Mouse (Mus musculus) frontal cortex, adult 2 months (tissue): ENCODE data around the gene Mxra8. TPM values are rescaled to one million over a fixed set of nuclear protein-coding genes. Genes with fewer than 3 reads are reported as not detected.
A peak's percentile ranks its signal among the peaks of the same experiment; 100 is the strongest.

Experiments used
- DNase-seq, 2 experiments: peaks; one replicate each; pipeline ENCODE4 v3.0.0; 2022; ENCODE audit warnings: low spot score in 1 of 2; ENCODE audit errors: extremely low spot score in 1 of 2
- polyA plus RNA-seq: library from polyadenylated mRNA; depleted of rRNA; stranded (reverse); fragments of >200 nt; gene quantifications from 2 replicates; pipeline ENCODE4 v1.2.3, GENCODE M21; 2012; rRNA removed

The Mxra8 gene
- polyA plus RNA-seq, 1 experiment = 19.3 TPM

DNA sequence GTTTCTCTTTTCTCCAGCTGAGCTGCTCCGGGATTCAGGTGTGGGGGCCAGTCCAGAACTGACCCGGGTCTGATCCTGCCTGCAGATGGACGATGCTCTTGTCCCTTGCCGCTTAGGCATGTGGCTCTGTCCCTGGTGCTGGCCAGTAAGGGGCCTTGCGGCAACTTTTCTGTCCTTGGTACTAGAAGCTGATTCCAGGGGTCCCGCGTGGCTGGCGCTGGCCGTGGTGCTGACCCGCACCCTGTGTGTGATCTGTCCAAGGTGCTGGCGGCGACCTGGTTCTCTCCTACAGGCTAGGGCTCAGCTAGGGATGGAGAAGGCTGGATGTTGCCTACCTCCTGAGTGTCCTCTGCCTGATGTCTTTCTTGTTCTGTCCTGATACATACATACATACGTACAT is 19.8 kb downstream of the Mxra8 start:
- DNase-seq = no peak

DNA sequence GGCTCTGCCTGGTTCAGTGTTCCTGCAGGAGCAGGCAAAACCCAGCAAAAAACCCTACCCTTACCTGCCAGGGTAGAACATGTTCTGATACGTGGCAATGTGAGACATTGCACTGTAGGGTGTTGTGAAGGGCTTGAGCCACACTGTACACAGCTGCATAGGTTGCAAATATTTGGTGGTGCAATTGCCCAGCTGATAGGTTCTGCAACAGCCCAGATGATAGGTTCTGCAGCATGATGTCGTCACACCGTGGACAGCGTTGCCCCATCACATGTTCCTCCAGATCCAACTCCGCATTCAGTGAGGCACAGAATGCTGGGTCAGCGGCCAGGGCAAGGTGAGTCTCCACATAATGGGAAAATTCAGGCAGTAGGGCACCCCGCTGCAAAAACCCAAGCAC is 22.3 kb downstream of the Mxra8 start:
- no peak for DNase-seq

DNA sequence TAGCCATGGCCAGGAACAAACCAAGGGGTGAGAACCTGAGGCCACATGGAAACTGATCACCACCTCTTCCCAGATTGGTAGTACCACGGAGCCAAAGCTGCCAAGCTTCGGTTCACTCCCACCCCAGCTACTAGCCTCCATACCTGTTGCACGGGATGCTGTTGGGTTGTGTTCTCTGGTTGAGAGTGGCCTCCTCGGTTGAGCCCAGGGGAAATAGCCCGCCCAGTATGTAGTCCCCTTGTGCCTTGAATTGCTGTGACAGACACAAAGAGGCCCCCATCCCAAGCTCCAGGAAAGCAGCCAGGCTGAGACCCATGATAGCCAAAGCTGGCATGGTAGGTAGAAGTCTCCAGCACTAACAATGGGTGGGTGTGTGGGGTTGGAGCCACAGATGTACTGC is 23.5 kb downstream of the Mxra8 start, which contains the start of gene Tas1r3:
Gene Tas1r3 (minus strand): TSS at position 362 of the 400 bp plus-strand sequence.
- no peak for DNase-seq

DNA sequence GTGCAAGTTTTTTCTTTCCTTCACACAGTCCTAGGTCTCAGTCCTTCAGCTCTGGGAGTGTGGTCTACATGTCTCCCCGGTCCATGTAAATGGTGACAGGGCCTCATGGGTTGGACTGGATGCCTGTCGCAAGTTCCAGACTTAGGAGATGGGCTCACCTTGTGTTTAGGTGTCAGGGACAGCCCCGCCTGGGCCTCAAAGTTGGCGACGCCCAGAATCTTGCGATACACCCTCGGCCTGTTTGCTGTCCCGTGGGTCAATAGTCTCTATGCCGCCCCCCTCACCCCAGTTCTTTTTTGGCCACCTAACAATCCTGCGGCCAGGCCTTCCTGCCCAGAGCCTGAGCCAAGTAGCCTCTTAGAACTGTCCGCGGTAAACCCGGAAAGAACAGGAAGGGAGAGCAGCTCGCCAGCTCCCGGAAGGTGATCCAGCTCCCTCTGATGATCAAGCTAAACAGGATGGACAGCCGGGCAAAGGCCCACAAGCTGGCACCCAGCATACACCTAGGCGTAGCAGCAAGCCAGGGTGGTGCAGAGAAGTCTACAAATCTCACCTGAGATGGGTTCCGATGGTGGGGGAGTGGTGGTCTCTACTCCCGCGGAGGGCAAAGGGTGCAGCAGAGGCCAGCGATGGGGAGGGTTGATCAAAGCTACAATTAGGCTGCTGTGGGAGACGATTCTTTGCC is 29.3 kb downstream of the Mxra8 start:
- DNase-seq = no peak

DNA sequence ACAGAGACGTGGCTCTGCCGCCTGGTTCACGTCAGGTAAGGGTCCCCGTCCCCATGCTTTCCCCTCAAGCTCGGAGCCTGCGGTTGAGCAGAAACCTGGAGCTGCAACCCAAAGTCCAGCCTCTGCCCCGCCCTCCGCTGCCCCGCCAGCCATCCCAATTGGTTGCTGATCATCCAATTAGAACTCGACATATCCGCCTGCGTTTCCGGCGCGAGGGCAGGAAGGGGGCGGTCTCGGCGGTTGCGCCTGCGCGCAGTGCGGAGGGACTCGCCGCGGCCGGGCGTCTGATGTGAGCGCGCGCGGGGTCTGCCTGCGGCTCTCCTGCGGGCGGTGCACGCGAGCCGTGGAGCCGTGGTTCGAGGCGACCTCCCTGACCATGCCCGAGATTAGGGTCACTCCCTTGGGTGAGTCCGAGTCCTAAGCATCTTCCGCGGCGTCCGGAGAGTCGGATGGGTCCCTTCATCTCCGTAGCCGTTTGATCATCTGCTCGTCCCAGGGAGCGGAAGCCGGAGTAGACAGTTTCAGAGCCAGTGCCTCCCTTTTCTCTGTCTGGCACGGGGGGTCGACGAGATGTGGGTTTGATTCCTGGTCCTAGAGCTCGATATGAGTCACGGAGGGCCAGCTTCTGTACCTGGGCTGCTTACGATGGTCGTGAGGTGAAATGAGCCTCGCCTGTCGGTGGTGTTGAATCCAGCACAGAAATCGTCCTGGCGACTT is 30.0 kb downstream of the Mxra8 start, which contains the start of the genes Cptp and Ints11:
Gene Cptp (minus strand): TSS at position 124 of the 717 bp plus-strand sequence.
Gene Ints11 (plus strand): TSS at position 230 of the 717 bp plus-strand sequence.
- peak; percentile 93 to 98 for DNase-seq

DNA sequence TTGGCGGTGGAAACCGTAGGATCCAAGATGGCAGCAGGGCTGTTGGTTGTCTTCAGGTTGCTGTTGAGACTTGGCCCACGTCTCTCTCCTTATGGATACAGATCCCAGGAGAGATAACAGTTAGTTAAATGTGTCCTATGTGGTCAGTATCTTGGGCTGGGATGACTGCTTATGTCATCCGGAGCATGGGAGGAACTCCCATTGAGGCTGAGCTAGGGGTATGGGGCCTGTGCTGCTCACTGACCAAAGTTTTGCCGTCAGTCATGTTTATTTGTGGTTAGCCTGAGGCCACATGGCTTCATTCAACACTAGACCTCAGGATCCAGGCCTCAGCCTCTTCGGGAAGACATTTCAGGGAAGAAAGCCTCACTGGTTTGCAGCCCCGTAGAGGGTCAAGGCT is 31.9 kb downstream of the Mxra8 start:
- DNase-seq = no peak

DNA sequence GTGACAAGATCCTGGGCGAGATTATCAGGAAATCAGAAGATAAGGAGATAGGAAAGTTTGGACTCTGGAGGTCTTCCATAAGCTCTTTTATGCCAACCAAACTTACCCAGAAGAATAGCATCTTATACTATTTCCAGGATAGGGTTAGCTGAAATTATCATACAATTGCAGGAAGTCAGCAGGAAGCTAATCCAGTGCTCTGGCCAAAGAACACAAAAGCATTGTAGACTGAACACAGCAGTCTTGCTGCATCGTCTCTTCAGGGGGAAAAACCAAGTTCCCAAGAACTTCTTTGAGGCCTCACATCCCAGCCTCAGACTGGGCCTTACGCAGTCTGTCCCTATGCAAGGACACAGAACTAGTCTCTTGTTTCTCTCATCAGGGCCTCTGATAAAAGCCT is 44.1 kb downstream of the Mxra8 start:
- DNase-seq = no peak

DNA sequence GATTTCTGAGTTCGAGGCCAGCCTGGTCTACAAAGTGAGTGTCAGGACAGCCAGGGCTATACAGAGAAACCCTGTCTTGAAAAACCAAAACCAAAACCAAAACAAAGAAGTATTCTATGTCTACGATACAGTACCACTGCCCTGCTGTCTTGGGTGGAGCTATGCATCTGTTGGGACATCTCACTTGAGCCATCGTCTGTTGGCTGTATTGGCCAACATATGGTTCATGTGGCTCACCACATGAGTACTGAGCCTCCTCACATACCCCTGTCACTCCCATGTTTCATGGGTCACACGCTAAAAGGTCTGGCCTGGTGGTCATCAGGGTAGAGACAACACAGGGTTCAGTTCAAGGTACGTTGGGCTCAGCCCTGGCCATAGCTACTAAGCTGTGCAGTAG is 46.9 kb downstream of the Mxra8 start:
- DNase-seq = no peak

DNA sequence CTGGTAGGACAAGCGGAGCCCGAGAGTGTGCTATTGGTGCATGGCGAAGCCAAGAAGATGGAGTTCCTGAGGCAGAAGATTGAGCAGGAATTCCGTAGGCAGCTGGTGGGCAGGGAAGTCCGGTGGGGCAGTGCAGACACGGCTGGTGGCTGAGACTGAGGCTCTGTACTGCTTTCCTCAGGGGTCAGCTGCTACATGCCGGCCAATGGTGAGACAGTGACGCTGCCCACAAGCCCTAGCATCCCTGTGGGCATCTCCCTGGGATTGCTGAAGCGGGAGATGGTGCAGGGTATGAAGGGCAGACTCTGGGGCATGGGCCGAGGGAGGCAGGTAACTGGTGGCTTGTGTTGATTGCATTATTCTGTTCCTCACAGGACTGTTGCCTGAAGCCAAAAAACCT is 48.2 kb downstream of the Mxra8 start:
- DNase-seq = no peak

DNA sequence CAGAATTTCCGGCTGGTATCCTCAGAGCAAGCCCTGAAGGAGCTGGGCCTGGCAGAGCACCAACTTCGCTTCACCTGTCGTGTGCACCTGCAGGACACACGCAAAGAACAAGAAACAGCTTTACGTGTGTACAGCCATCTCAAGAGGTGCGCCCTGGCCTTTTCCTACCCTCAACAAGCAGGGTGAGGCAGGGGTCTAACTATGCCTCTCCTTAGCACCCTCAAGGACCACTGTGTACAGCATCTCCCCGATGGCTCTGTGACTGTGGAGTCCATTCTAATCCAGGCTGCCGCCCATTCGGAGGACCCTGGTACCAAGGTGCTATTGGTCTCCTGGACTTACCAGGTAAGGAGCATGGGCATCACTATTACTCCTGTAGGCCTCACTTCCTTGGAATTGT is 48.7 kb downstream of the Mxra8 start:
- no peak for DNase-seq

DNA sequence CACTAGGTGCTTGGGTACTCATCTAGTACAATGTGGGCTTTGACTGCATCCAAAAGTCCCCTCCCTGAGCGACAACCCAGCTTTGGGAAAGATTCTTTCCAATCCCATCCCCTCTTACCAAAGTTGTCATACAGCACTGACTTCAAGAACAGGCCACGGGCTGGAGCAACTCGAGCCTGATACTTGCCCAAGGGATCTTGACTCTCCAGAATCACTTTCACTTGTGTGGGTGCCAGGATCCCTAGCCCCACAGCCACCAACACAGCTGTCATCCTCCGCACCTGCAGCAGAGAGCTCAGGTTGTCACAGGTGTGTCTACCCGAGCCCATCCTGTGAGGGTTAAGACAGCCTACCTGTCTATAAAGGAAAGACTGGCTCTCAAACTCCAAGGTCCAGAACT is 49.8 kb downstream of the Mxra8 start:
- no peak for DNase-seq

DNA sequence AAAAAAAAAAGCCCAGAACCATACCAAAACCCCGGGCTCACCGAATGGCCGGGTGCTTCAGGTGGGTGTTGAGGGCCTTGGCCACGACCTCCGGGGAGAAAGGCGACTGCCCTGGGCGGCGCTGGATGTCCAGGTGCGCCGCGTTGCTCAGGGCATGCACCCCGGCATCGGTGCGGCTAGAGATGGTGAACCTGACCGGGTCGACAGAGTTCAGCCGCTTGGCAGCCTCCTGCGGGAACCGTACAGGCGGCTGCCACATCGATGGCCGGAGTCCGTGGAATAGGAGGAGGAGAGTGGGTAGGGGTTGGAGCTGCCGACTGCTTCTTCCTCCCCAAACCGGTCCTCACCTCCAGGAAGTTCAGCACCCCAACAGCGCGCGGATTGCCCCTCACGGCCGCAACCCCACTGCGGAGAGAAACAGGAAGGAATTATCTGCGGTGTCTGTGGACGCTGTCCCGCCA is 51.6 kb downstream of the Mxra8 start:
- no peak for DNase-seq

DNA sequence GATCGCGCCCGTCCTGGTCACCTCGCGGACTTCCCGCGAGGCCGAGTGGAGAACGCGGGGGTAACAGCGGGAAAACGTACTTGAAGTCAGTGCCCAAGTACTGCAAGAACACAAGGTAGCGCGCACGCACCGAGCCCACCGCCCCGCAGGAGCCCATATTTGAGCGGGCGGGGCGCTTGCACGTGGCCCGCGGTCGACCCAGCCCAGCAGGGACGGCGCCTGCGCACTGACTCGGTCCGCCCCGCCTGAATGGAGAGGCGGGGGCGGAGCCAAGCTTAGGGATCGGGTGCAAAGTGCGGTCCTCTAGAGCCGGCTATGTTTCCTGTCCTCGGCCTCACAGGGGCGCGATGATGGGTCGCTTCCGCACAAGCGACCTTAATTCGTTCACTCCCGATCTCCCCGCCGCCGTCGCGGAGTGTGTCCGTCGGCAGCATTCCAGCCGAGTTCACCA is 52.1 kb downstream of the Mxra8 start, which contains the start of the genes Pusl1 and Acap3:
Gene Pusl1 (minus strand): TSS at position 231 of the 451 bp plus-strand sequence.
Gene Acap3 (plus strand): TSS at position 272 of the 451 bp plus-strand sequence.
- peak; percentile 90 to 98 for DNase-seq

DNA sequence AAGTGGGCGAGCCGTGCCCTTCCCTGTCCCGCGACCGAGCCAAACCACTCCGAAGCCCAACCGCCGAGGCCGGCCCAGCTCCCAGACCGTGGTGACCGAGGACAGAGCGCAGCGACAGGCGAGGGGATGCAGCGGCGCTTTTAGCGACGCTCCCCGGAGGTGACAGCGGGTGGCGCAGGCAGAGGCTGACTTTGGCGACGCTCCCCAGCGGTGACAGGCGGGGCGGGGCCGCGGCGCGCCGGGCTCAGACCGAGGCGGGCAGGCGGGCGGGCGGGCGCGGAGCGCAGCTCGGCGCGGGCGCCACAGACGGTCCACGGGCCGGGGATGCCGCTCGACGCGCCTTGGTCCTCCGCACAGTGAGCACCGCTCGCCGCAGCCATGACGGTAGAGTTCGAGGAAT is 52.5 kb downstream of the Mxra8 start:
- peak in 1 of 2 experiments; percentile 80 for DNase-seq

DNA sequence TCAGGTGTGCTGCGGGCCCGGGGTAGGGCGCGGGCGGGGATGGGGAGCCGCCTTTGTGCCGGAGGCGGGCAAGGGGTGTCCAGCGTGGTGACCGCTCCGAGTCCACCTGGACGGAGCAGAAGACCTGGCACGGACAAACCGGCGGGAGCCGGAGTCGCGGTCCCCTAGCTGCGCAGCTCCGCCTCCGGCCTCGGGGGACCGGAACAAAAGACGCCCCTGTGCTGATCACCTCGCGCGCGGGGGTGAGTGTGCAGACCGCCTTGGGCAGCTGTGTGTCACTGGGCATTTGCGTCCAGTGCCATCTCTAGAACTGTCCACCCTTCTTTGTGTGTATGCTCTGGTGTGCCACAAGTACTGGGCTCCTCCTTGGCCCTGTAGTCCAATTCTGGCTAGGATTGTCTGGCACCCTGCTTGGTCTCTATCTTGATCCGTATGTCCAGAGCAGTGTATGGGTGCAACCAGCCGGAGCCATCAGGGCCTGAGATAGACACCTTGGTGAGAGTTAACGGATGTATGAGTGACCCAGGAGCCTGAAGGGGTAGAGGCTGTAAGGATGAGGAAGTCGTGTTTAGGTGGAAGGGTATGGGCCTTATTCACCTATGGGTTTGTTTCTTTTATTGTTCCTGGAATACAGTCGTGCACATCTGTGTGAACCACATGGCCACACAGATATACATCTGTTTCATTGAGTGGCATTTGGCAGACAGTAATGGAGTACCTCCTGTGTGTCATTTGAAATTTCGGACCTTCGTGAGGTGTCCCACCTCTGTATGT is 53.1 kb downstream of the Mxra8 start:
- no peak for DNase-seq

DNA sequence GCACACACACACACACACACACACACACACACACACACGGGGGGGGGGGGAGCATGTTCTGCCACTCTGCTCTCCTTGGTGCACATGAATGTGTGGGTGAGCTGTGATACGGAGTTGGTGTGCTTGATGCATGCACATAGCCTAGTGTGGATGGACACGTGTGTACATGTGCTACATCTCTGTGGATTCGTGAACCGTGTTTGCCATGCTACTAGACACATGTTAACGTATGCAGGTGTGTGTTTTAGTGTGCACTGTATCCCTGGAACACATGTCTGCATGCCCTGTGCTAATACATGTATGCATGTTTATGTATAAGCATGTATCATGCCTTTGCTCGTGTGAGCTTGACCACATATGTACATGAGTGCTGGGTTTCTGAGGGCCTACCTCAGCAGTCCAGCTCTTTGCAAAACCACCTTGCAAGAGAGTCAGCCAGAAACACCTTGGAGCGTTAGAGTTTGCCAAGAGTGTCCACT is 53.8 kb downstream of the Mxra8 start:
- DNase-seq = peak in 1 of 2 experiments; percentile 3

Other genes starting within 250 kb of the Mxra8 start
- 19.6 and 20.6 TPM in 2 replicates for gene Slc35e2, start 238.3 kb upstream of the Mxra8 start, polyA plus RNA-seq
- gene Cdk11b, start 214.8 kb upstream of the Mxra8 start, polyA plus RNA-seq = 60.7 and 65.4 TPM in 2 replicates
- gene Gm10563, start 194.3 kb upstream of the Mxra8 start, polyA plus RNA-seq = not detected in 2 replicates
- gene Mmp23, start 186.3 kb upstream of the Mxra8 start, polyA plus RNA-seq = 4.6 TPM in 2 replicates
- gene Mib2, start 170.5 kb upstream of the Mxra8 start, polyA plus RNA-seq = 136 and 143 TPM in 2 replicates
- gene Fndc10, start 145.3 kb upstream of the Mxra8 start, polyA plus RNA-seq = 52.0 and 57.4 TPM in 2 replicates
- 134 and 142 TPM in 2 replicates for gene Ssu72, start 134.9 kb upstream of the Mxra8 start, polyA plus RNA-seq
- 62.9 and 63.6 TPM in 2 replicates for gene Tmem240, start 104.9 kb upstream of the Mxra8 start, polyA plus RNA-seq
- 88.4 and 95.8 TPM in 2 replicates for gene Atad3a, start 78.6 kb upstream of the Mxra8 start, polyA plus RNA-seq
- 30.7 and 31.8 TPM in 2 replicates for gene Vwa1, start 65.0 kb upstream of the Mxra8 start, polyA plus RNA-seq
- 24.2 and 26.8 TPM in 2 replicates for gene Tmem88b, start 53.8 kb upstream of the Mxra8 start, polyA plus RNA-seq
- gene Ankrd65, start 49.2 kb upstream of the Mxra8 start, polyA plus RNA-seq = not detected in 2 replicates
- gene Mrpl20, start 36.8 kb upstream of the Mxra8 start, polyA plus RNA-seq = 101 and 116 TPM in 2 replicates
- gene Ccnl2, start 27.2 kb upstream of the Mxra8 start, polyA plus RNA-seq = 127 and 144 TPM in 2 replicates
- 126 and 131 TPM in 2 replicates for gene Aurkaip1, start 8.4 kb upstream of the Mxra8 start, polyA plus RNA-seq
- gene Dvl1, start 7.7 kb downstream of the Mxra8 start, polyA plus RNA-seq = 129 and 134 TPM in 2 replicates
- 0.36 and 0.38 TPM in 2 replicates for gene Tas1r3, start 23.7 kb downstream of the Mxra8 start, polyA plus RNA-seq
- gene Cptp, start 29.8 kb downstream of the Mxra8 start, polyA plus RNA-seq = 19.6 and 22.3 TPM in 2 replicates
- 36.9 and 41.1 TPM in 2 replicates for gene Ints11, start 29.9 kb downstream of the Mxra8 start, polyA plus RNA-seq
- gene Pusl1, start 52.1 kb downstream of the Mxra8 start, polyA plus RNA-seq = 86.6 and 87.9 TPM in 2 replicates
- gene Acap3, start 52.1 kb downstream of the Mxra8 start, polyA plus RNA-seq = 101 and 109 TPM in 2 replicates
- 69.5 and 70.8 TPM in 2 replicates for gene Ube2j2, start 104.2 kb downstream of the Mxra8 start, polyA plus RNA-seq
- gene C1qtnf12, start 122.6 kb downstream of the Mxra8 start, polyA plus RNA-seq = 14.3 and 17.1 TPM in 2 replicates
- 9.7 and 10.6 TPM in 2 replicates for gene B3galt6, start 153.0 kb downstream of the Mxra8 start, polyA plus RNA-seq
- gene Sdf4, start 153.2 kb downstream of the Mxra8 start, polyA plus RNA-seq = 123 and 128 TPM in 2 replicates
- gene Tnfrsf4, start 174.2 kb downstream of the Mxra8 start, polyA plus RNA-seq = 3.6 and 5.9 TPM in 2 replicates
- 0.22 and 0.27 TPM in 2 replicates for gene Tnfrsf18, start 186.5 kb downstream of the Mxra8 start, polyA plus RNA-seq
- gene Ttll10, start 219.7 kb downstream of the Mxra8 start, polyA plus RNA-seq = 0.04 and 0.06 TPM in 2 replicates